Mouse (Mus musculus) 3T3-L1 (cell line): ENCODE data around the gene Tspan18.

Experiments
- DNase-seq: peaks from one replicate; pipeline ENCODE4 v3.0.0-alpha.2; 2015; ENCODE audit warnings: low read depth, low spot score

Tspan18 gene

DNA sequence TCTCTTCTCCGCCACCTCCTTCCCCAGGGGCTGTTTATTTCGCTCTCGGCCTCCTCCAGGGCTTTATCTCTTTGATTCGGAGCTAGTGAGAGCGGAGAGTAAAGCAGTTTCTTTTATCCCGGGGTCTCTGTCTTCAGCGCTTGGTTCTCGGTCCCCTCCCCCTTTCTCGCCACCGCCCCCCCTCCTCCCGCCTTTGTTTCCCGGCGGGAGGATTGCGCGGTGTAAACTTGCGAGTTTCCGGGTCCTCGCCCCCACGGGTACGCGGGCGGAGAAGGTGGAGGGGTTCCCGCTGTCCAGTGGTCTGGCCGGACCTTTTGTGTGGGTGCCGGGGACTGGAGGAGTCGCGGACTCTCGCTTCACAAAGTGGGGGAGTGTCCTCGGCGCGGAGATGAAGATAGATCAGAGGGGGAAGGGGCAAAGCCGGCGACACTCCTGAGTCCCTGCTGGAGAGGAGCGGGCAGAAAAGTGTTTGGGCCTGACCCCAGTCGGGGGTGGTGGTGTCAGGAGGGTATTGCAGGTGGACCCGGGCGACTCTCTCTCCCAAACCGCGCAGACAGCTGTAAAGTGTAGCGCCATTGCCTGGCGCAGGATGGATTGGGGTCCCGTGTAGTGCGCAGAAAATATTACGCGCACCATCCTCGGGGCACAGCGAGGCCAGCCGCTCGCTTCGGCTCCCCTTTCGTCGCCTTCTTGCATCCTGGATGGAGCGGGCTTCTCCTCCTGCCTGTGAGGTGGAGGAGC lies 146.1 kb downstream of the Tspan18 start:
- no peak for DNase-seq

DNA sequence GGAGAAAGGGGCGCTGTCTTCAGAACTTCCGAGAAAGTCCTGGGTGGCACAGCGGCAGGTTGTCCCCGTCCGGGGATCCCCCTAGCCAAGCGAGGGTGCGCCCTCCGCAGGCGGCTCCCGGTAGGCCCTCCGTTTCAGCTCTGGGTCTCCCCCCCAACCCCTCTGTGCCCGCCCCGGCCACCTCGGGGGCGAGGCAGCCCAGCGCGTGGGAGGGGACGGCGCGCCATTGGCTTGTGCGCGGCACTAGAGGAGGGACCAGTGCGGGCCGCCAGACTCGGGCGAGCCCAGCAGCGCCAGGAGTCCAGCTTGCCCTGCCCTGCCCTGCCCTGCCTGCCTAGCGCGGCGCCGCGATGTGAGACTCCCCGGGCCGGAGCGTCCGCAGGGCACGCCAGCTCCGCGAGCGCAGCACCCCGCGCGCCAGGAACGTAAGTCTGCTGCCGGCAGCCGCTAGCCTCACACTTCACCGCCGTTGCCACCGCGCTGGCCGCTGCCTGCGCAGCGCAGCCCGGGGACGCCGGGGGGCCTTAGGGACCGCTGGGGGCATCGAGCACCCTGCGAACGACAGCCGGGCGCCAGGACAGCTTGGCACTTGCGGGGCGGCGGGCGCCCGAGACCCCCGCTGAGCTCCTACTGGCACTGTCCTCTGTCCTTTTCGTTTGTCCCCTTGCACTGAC lies 146.8 kb downstream of the Tspan18 start, which contains the start of gene Trp53i11:
Gene Trp53i11 (plus strand): TSS at position 226 of the 674 bp plus-strand sequence.
- no peak for DNase-seq

DNA sequence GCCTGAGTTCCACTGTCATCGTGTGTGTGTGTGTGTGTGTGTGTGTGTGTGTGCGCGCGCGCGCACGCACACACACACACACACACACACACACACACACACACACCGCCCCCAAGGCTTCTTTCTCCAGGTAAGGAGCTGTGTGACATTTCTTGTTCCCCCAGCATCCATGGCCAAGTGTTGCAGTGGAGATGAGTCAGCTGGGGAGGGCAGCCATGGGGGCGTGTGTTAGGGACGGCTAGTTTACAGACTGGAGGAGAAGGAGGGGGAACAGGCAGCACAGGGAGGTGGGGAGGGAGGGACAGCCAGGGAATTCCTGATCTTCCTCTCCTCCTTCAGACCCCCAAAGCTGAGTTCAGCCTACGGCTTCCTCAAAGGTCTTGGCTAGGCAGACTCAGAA lies 151.4 kb downstream of the Tspan18 start:
- DNase-seq, result no peak

DNA sequence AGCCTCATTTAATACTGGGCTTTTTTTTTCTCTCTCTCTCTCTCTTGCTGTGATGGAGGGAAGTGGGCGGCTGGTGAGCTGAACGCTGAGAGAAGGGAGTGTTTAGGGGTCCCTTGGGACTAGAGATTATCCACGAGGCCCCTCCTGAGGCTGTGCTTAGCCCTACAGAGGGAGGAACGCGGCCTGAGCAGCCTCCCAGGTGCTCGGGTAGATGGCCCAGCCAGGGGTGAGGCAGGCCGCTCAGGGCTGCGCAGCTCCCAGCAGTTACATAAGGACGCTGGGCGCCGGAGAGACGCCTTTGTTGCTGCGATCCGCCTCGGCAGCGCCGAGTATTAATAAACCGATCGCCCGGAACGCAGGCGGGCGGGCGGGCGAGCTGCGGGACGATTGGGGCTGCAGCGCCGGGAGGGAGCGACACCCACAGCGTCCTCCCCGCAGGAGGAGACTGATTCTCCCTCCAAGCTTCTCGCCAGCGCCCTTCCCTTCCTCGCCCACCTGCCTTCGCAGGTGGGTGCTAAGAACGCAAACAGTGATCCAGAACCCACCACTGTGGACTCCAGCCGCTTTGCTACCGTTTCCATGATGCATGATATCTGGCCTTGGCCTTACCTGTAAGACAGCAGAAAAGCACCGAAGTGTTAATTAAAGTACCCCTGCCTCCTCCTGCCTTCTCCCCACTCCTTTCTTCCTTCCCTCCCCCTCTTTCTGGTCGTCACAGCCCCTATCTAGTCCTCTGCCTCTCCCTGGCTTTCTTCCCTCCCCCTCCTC lies 154.0 kb downstream of the Tspan18 start:
- DNase-seq, result no peak

DNA sequence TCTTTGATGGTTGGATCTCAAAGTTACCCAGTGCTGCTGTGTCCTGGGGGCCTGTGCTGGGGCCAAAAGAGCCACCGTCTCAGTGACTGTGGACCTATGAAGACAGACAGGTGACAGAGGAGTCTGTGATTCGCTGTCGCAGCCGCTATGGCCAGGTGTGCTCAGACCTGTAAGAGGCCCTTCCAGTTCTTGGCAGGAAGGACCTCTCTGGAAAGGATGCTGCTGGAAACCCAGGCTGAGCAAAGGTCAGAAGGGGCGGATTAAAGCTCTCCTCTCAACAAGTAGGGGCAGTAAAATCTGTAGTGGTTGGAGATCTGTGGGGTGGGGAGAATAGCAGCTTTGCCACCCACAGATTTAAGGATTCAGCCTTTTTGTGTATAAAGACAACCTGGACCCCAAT lies 154.7 kb downstream of the Tspan18 start:
- DNase-seq, result no peak

DNA sequence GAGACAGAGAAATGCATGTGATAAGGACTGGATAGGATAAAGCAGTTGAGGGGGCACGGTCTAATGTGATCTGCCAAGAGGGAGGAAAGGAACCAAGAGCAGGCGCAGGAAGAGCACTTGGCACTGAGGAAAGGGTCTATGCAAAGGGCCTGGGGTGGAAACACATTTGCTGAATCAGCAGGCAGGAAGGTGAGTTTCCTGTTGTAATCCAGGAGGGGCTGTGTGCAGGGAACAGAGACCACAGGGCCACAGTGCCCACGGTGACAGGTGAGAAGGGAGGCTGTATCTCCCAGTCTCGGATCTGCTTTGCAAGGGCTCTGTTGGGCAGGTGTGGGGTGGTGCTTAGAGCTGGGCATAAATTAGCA lies 156.0 kb downstream of the Tspan18 start:
- no peak for DNase-seq

DNA sequence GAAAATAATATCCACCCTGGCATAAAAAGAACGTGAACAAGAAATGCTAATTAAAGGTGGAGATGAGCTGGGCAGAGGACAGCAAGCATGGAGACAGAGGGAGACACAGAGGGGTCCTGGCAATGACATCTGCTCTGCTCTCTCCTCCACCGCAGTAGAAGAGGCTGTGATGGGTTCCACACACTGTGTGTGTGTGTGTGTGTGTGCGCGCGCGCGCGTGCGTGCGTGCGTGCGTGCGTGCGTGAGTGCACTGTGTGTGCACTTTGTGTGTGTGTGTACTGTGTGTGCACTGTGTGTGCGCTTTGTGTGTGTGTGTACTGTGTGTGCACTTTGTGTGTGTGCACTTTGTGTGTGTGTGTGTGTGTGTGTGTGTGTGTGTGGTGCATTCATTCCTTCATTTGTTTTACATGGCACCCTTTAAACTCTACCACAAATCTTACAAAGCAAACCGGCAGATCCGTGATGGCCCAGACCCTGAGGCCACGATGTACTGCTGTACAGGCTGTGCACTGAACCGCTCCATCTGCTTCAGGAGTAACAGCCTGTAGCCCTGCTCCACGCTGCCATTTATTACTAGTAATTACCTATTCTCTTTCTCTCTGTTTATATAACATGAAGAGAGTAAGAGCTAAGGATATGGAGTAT lies 156.5 kb downstream of the Tspan18 start:
- DNase-seq, result no peak

DNA sequence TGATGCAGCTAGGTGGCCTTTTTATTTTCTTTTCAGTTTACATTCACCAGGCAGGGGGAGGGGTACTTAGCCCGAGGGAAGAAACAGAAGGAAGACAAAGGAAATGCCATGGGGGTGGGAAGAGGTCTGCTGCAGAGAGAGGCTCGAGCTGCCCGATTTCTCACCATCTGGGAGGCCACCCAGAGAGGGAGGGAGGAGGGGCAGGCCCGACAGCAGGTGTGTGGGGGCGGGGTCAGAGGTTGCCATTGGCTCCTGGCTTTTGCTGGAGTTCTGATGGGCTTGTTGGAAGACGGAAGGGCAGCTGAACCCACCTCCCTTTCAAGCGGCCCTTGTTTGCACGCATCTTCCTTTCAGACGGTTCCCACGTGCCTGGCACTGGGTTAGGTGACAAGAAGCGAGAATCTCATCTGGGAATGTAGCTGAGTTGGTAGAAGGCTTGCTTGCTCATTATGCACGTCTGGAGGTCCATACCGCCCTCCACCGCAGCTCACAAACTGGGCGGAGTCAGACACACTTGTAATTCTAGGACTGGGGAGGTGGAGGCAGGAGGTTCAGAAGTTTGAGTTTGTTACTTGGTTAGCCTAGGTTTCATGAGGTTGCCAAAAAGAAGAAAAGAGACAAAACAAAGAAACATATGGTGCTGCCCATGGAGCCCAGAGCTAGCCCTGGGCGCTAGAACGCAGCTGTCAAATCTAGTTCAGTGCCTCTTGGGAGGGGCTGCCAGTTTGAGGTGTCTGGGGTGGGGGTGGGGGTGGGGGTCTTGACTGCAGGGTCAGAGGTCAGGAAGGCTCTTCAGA lies 157.2 kb downstream of the Tspan18 start:
- peak; percentile 23 for DNase-seq

DNA sequence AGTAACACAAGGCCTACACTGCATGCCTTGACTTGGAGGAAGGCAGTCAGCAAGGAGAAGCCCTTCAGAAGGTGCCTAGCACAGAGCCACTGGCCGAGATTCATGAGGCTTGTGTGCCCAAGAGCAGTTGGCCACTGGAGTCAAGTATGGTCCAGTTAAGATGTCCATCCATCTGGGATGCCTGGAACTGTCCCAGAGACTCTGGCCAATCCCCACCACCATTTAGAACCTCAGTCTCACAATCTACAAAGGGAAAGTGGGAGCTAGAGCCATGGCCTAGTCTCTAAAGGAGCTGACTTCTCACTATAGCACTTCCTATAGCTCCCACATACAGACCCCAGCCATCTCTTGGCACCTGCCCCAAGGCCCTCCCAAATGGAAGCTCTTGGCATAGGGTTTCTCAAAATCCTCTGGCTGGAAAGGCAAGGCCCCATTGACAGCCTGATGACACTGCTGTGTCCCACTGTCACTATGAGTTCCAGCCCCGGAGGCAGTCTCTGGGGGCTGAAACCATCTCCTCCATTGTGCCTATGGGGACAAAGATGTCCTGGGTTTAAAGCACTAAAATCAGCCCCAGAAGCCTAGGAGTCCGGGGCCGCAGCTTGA lies 158.0 kb downstream of the Tspan18 start:
- no peak for DNase-seq

DNA sequence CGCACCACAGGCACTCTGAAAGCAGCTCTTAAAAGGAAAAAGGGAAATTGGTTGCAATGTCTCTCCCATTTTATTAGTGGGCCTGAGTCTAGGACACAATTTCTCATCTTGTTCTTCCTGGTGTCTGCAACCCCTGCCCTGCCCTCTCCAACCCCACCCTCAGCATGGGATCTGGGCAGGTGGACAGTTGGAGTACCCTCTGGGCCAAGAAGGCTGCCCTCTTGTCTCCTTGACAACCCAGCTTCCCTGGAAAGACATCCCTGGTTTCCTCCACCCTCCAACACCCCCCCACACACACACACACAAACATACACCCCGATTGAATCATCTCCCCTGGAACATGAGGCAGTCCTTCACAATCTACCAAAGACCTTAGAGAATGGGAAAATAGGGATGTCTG lies 158.6 kb downstream of the Tspan18 start:
- no peak for DNase-seq

DNA sequence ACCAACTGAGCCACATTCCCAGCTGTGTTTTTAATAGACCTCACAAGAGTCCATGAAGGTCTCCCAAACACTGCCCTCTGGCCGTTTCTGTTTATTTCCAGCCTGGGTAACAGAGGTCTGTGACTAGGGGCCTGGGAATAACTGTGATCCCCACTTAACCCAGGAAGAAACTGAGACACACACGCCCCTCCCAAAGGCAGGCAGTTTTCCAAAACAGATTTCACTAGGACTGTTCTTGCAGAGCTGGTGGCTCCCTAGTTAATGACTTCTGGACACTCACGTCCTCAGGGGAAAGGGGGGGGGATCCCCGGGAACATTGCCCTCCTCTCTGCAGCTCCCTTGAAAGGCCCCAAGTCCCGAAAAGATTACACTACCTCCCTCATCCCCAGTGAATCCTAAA lies 159.0 kb downstream of the Tspan18 start:
- DNase-seq, result no peak

DNA sequence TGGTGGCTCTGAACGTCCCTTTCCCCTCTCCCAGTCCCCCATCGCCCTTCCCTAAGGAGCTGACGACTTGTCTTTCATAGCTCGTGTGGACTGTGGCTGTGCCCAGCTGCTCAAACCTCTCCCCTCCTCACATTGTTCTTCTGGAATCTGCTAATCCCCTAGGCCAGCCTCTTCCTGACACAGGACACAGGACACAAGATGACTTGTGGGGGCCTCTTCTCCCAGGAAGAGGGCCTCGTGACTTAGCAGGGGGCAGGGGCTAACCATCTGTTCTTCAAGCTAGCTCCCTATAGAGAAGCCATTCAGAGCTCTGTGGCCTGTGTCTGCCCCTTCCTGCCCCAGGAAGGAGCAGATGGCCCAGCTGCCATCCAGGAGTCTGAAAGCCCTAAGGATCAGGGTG lies 160.1 kb downstream of the Tspan18 start:
- no peak for DNase-seq

DNA sequence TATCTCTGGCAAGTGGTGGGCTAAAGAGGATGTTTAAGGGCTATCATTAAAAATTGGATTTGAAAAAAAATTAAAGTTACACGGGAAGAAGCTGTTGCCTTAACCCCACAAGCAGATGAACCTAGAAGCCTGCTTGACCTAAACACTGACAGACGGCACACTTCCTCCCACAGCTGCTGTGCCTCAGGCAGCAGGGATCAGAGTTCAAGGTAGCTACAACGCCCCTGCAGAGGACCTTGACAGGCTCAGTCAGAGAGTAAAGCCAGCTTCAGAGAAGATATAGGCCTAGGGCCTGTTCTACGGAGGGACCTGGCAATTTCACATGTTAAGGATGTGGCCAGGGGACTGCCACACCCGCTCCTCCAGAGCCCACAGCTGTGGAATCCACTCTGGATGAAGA lies 161.8 kb downstream of the Tspan18 start:
- DNase-seq, result no peak

DNA sequence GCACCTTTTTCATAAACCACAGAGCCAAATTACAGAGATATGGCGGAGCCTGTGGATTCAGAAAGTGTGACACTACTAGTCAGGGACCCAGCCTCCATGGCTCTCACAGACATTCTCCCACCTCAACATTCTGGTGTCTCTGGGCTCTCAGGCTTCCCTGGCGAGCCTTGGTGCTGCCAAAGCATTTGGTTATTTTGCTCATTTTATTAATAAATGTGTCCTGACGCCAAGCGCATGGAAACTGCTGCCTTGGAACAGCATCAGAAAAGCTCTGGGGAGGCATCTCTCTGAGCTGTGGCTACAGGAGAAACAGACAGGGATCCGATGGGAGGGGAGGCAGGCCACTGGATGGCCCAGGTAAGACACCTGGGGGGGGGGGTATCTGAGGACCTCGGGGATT lies 162.4 kb downstream of the Tspan18 start:
- DNase-seq, result no peak

DNA sequence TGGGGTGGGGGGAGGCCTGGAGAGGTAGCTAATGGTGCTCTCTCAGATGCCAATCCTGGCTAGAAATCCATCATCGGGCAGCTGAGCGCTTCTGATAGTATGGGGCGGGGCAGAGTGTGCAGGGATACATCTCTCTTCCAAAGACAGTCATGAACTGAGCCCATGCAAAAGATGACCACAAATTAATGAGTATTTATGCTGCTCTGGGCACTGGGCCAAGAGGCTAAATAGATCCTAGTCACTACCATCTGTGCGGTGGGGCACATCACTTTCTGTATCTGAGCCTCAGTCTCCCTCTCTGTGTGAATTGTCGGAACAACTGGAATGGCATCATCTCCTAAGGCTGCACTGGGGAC lies 163.5 kb downstream of the Tspan18 start:
- DNase-seq, result no peak

DNA sequence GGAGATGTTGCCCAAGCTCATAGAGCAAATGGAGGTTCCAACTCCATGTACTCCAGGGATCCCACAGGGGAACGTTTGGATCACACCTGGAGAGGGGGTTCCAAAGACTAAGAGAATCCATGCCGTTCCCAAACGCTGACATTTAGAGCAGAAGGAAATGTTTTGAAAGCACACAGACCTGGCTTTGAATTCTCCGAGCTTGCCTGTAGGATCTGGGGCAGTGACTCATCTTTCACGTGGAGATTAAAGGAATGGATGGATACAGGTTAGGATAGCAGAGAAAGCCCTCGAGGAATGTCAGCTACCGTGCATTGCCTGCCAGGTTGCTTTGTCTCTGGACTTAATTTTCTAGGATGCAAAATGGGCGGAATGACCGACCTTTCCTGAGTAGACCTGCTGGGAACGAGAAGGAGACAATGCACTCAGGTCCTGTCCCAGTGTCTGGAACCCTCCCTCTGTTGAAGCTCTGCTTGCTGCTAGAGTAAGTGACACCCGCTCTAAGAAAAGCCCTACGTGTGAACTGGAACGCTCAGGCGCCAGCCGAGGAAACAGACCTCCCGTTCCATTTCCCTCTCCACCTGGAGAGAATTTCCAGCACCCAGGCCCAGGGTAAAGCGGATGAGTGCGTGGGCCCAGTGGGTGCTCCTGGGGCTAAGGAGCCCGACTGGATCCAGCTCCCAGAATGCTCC lies 164.0 kb downstream of the Tspan18 start:
- DNase-seq, result no peak

DNA sequence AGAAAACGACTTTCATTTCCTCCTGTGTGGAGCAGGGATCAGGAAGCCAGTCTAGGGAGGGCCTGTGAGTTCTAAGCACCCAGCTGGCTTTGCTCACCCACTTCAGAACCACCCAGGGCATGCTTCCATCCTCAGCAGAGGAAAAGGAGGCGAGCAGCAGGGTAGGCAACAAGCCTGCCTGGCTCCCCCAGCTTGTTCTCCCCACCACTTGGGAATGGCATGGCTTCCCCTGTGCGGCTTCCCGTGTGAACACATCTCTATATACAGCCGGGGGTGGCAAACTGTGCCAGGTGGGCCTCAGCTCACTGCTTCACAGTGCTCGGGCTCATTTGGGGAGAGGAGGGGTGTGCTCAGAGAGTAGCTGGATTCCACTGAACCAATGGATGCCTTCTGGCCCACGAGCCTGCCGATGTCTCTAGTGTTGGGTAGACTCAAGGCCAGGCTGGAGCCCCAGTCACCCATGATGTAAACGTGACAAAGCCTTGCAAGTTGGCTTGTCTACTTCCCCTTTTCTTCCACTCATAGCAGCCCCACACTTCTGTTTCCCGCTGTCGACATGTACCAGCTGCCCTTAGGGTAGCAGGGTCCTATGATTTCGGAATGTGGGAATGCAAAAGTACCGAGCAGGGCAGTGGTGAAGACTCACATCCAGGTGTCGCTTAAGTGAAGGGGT lies 167.4 kb downstream of the Tspan18 start:
- DNase-seq, result no peak

DNA sequence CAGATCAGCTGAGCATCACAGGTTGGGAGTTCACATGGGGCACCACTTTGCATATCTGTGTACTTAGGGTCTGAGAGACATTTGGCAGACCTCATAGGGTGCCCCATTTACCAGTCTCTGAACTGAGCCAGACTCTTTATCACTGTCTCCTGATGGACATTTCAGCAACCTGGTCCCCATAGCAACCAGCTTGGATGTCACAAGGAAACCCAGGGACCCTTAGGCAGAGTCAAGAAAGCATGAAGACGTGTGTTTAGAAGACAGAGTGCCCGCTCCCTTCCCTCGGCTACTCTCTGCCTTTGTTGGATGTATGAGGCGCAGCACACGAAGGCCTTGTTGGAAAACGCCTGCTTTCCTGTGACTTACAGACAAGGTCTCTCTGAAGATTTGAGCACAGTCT lies 168.0 kb downstream of the Tspan18 start:
- DNase-seq, result no peak

DNA sequence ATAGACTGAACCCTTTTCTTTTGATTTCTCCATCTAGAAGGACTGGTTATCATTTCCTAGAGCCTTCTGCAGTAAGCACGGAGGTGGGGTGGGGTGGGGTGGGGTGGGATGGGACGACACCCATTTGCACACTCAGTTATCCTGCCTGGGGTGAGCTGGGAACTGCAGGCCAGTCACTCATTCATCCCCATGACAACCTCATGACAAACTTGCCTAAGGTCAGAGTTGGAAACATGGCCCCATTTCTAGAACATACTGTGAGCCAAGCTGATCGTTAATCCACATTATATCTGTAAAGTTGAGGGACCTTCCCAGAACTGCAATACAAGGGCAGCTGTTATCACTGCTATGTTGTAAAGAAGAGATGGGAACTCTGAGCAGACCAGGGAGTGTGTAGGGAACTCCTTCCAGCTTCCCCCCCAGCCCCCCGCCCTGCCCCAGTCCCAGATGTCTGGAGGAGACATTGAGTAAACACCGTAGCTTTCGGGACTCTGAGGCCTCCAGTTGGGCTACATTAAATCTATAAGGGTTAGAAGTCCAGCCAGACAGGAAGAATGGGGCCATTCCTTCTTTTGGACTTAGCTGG lies 170.5 kb downstream of the Tspan18 start:
- DNase-seq, result no peak

DNA sequence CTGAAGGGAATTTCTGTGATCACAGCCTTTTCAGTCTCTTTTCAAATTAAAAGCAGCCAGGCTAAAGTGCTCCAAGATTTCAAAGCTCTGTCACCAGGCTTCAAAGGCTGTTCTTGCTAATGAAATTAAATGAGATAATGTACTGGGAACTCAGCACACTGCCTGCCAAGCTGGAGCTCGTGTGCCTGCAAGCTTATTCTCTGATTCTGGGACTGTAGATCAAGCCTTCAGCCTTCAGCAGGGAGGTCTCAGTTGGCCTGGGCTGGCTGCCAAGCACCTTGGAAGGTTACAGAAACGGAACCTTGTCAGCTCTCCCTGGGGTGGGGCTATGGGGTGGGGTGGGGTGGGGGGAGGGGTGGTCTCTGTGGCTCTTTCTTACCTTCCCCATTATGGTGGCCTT lies 171.0 kb downstream of the Tspan18 start:
- DNase-seq, result no peak
